Mouse (Mus musculus): ENCODE results near the gene Gm30737. TPM values are rescaled to one million over a fixed set of nuclear protein-coding genes. Genes with fewer than 3 reads are reported as not detected.

Gm30737 gene
- polyA plus RNA-seq (2012; ENCODE audit: low replicate concordance): not detected in 2 replicates

DNA sequence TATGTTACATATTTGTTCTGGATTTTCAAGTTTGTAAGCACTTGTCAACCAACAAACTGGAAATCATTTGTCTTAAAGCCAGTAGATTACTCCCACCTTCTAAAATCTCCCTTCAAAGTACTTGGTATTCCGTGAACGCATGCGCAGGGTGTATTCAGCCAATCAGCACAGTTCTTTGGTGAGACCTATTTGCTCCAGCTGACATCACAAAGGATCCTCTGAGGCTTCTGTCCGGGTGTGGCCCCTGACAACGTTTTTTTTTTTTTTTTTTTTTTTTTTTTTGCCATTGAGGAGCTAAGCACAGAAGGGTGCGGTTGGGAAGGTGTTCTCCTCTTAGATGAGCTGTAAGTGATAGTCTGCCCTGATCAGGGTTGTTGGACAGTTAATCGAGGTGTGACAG lies at the start of gene Gm30737:
Gene Gm30737 (plus strand): TSS at position 301 of the 400 bp plus-strand sequence.

All from leukemia stem cell, adult 10-12 weeks (primary cell).